Mouse (Mus musculus): ENCODE results near the gene Mcoln1. TPM values are rescaled to one million over a fixed set of nuclear protein-coding genes. Genes with fewer than 3 reads are reported as not detected.

Gene Mcoln1
- polyA plus RNA-seq, 1 experiment from 2014 or later = 91.9 TPM

GRCm38 (mm10) chr8:3481605-3482004 lies 18.7 kb upstream of the Mcoln1 start:
- H3K9ac ChIP-seq = no peak overlapping the region
- no peak for ATAC-seq (ENCODE audit: low read depth)
- H3K4me1 ChIP-seq (replicated peaks) = no peaks in the 10 kb centered on the region
- H3K9me3 ChIP-seq = no peaks in the 10 kb centered on the region
- H3K4me3 ChIP-seq = no peak overlapping the region
- H3K4me2 ChIP-seq = no peak overlapping the region
- WGBS = 62% methylated on average over 5 of the region's 5 CpGs
- no peaks in the 10 kb centered on the region for H3K36me3 ChIP-seq
- 0 out of 2 replicates have a peak, but pooled peaks cover 2% of the 10 kb centered on the region for H3K27me3 ChIP-seq
- H3K27ac ChIP-seq (replicated peaks) = no peak overlapping the region

- 88% methylated on average over 22 of the region's 22 CpGs for WGBS
- Histone ChIP-seq H3K36me3 (no peaks in the 10 kb centered on the region), H3K27ac (replicated peaks) (no peak overlapping the region), H3K9ac (no peak overlapping the region), H3K9me3 (no peaks in the 10 kb centered on the region), H3K27me3 (no peaks in the 10 kb centered on the region), H3K4me2 (no peak overlapping the region), H3K4me3 (no peak overlapping the region), H3K4me1 (replicated peaks) (no peaks in the 10 kb centered on the region)
- ATAC-seq (ENCODE audit: low read depth) = no peak
These were observed 18.0 kb upstream of the Mcoln1 start for GRCm38 (mm10) chr8:3482240-3482740.

- WGBS = 91% methylated on average over 7 of the region's 7 CpGs
- no peak for ATAC-seq (ENCODE audit: low read depth)
- H3K27me3 ChIP-seq = no peaks in the 10 kb centered on the region
These were observed 16.7 kb upstream of the Mcoln1 start for GRCm38 (mm10) chr8:3483546-3483945.

GRCm38 (mm10) chr8:3485192-3485591 lies 15.1 kb upstream of the Mcoln1 start:
- H3K9ac ChIP-seq = no peak overlapping the region
- ATAC-seq (ENCODE audit: low read depth) = no peak
- H3K27ac ChIP-seq (replicated peaks) = no peak overlapping the region
- 29% methylated on average over 5 of the region's 5 CpGs for WGBS
- H3K36me3 ChIP-seq = no peaks in the 10 kb centered on the region
- H3K4me1 ChIP-seq (replicated peaks) = no peaks in the 10 kb centered on the region
- no peak overlapping the region for H3K4me2 ChIP-seq
- H3K9me3 ChIP-seq = no peaks in the 10 kb centered on the region
- H3K27me3 ChIP-seq = no peaks in the 10 kb centered on the region
- no peak overlapping the region for H3K4me3 ChIP-seq

More at GRCm38 (mm10) chr8:3483546-3483945, 16.7 kb upstream of the Mcoln1 start:
- Histone ChIP-seq H3K4me2 (no peak overlapping the region), H3K4me1 (replicated peaks) (no peaks in the 10 kb centered on the region), H3K36me3 (no peaks in the 10 kb centered on the region), H3K9me3 (no peaks in the 10 kb centered on the region), H3K4me3 (no peak overlapping the region), H3K9ac (no peak overlapping the region), H3K27ac (replicated peaks) (no peak overlapping the region)

DNA sequence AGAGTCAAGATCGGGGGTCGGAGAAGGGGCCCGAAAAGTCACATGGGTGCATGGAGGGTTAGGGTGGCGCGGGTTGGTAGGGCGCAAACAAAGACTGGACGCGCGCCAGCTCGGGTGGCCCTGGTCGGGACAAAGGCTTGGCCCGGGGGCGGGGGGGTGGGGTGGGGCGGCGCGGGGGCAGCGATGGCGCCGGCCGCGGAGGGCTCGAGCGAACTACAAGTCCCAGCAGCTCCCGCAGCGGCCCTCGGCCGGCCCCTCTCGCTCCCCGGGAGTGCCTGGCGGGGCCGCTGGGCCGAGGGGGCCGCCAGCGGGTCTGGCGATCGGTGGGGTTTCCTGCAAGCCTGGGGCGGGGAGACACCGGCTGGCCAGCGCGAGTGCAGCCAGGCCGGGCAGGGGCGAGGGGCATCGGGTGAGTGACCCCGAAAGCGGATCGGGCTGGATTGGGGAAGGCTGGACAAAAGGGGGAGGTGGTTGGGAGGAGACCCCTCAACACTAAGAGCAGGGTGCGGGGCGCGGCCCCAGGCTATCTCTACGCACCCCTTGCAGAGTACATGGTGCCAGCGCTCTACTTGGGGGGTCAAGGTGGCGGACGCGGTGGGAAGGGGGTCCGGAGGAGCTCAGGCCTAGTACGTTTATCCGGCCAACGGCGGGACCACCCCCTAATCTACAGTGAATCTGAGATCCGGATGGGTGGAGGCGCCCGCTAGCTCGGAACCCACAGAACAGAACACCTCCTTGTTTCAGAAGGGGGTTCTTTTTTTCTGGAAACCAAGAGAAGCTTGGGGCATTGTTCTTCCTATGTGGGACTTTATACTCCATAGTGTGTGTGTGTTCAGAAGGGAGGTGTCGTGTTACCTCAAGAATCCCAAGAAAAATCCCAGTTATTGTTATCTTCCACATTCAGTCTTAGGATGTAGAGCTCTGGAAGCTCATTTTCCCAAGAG lies 7.1 kb upstream of the Mcoln1 start, which contains the start of gene Zfp358:
Gene Zfp358 (plus strand): TSS at position 238 of the 944 bp plus-strand sequence.
- H3K27me3 ChIP-seq = no peaks in the 10 kb centered on the region
- peaks cover 33% of the 10 kb centered on the region for H3K4me1 ChIP-seq (replicated peaks)
- peak within 1 kb of the TSS; percentile 91 for H3K27ac ChIP-seq (replicated peaks)
- H3K36me3 ChIP-seq = peaks cover 34% of the 10 kb centered on the region
- H3K9me3 ChIP-seq = peaks cover 7% of the 10 kb centered on the region; the same call in 1 of the 2 replicates
- peak within 1 kb of the TSS; percentile 90 for H3K4me2 ChIP-seq
- H3K9ac ChIP-seq = peak within 1 kb of the TSS; percentile 95
- WGBS = under 1% methylated on average over 51 of the region's 64 CpGs
- peak; percentile 91 for ATAC-seq (ENCODE audit: low read depth)
- peak within 1 kb of the TSS; percentile 72 for H3K4me3 ChIP-seq

GRCm38 (mm10) chr8:3493845-3494208 lies 6.4 kb upstream of the Mcoln1 start:
- ATAC-seq (ENCODE audit: low read depth) = peak; percentile 10
- WGBS = 44% methylated on average over 6 of the region's 6 CpGs
- Histone ChIP-seq H3K4me3 (peak overlapping the region; percentile 72), H3K27ac (replicated peaks) (peak overlapping the region; percentile 91), H3K9me3 (peaks cover 7% of the 10 kb centered on the region; the same call in 1 of the 2 replicates), H3K9ac (peak overlapping the region; percentile 95), H3K4me2 (peak overlapping the region; percentile 90), H3K36me3 (peaks cover 34% of the 10 kb centered on the region), H3K4me1 (replicated peaks) (peaks cover 36% of the 10 kb centered on the region), H3K27me3 (no peaks in the 10 kb centered on the region)

DNA sequence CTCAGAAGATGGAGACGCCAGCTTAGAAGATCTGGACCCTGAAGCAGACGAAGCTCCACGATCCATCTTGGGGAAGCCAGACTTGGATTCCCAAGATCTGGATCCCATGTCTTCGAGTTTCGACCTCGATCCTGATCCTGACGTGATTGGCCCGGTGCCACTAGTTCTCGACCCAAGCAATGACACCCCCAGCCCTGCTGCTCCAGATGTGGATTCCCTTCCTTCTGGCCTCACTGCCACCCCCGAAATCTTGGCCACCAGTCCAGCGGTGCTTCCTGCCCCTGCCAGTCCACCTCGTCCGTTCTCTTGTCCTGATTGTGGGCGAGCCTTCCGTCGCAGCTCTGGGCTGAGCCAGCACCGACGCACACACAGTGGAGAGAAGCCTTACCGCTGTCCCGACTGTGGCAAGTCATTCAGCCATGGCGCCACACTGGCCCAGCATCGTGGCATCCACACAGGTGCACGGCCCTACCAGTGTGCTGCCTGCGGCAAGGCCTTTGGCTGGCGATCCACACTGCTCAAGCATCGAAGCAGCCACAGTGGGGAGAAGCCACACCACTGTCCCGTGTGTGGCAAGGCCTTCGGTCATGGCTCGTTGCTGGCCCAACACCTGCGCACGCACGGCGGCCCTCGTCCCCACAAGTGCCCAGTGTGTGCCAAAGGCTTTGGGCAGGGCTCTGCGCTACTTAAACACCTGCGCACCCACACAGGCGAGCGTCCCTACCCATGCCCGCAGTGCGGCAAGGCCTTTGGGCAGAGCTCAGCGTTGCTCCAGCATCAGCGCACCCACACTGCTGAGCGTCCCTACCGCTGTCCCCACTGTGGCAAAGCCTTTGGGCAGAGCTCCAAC lies 4.5 kb upstream of the Mcoln1 start:
- no peak overlapping the region for H3K9ac ChIP-seq
- peaks cover 7% of the 10 kb centered on the region; the same call in 1 of the 2 replicates for H3K9me3 ChIP-seq
- peaks cover 34% of the 10 kb centered on the region for H3K36me3 ChIP-seq
- no peak overlapping the region for H3K27ac ChIP-seq (replicated peaks)
- H3K27me3 ChIP-seq = no peaks in the 10 kb centered on the region
- H3K4me1 ChIP-seq (replicated peaks) = peaks cover 45% of the 10 kb centered on the region
- WGBS = 97% methylated on average over 44 of the region's 44 CpGs
- ATAC-seq (ENCODE audit: low read depth) = no peak
- H3K4me3 ChIP-seq = no peak overlapping the region
- no peak overlapping the region for H3K4me2 ChIP-seq

GRCm38 (mm10) chr8:3496428-3496748 lies 3.9 kb upstream of the Mcoln1 start:
- no peak overlapping the region for H3K27ac ChIP-seq (replicated peaks)
- H3K4me1 ChIP-seq (replicated peaks) = peaks cover 51% of the 10 kb centered on the region
- H3K36me3 ChIP-seq = peaks cover 34% of the 10 kb centered on the region
- H3K4me2 ChIP-seq = no peak overlapping the region
- no peak for ATAC-seq (ENCODE audit: low read depth)
- H3K27me3 ChIP-seq = no peaks in the 10 kb centered on the region
- WGBS = 96% methylated on average over 15 of the region's 15 CpGs
- peaks cover 7% of the 10 kb centered on the region; the same call in 1 of the 2 replicates for H3K9me3 ChIP-seq
- no peak overlapping the region for H3K4me3 ChIP-seq
- H3K9ac ChIP-seq = 0 out of 2 replicates have a peak overlapping the region, but pooled peaks have one; percentile 38

GRCm38 (mm10) chr8:3498583-3498982 lies 1.7 kb upstream of the Mcoln1 start:
- Histone ChIP-seq H3K9me3 (peaks cover 7% of the 10 kb centered on the region; the same call in 1 of the 2 replicates), H3K27me3 (no peaks in the 10 kb centered on the region), H3K9ac (no peak overlapping the region), H3K4me2 (no peak overlapping the region), H3K4me1 (replicated peaks) (peaks cover 62% of the 10 kb centered on the region), H3K27ac (replicated peaks) (no peak overlapping the region), H3K4me3 (no peak overlapping the region), H3K36me3 (peaks cover 35% of the 10 kb centered on the region)
- ATAC-seq (ENCODE audit: low read depth) = no peak
- WGBS = 91% methylated on average over 3 of the region's 3 CpGs

- 6% methylated on average over 8 of the region's 8 CpGs for WGBS
- Histone ChIP-seq H3K4me2 (peak overlapping the region; percentile 89), H3K9ac (peak overlapping the region; percentile 72), H3K4me3 (peak overlapping the region; percentile 83), H3K27me3 (no peaks in the 10 kb centered on the region), H3K4me1 (replicated peaks) (peaks cover 51% of the 10 kb centered on the region), H3K36me3 (peaks cover 36% of the 10 kb centered on the region), H3K9me3 (peaks cover 7% of the 10 kb centered on the region; the same call in 1 of the 2 replicates), H3K27ac (replicated peaks) (peak overlapping the region; percentile 85)
- ATAC-seq (ENCODE audit: low read depth) = peak; percentile 30
These were observed 506 bp upstream of the Mcoln1 start for GRCm38 (mm10) chr8:3499751-3500150.

DNA sequence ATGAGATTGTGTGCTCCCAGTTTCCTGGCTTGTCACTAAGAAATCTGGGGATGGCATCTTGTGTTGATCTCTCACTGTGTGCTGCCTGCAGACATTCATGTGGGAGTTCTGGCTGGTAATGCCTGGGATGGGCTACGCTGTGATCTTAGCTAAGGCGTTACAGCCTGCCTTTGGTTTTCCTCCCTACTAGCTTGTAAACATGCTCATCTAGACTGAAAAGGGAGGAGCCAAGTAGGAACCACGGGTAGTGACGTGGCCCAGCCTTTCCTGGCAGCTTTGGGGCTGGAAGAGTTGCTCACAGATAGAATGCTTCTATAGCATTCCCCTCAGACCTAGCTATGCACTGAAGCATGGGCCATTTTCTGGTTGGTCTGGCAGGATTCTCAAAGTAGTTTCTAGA lies 2.0 kb downstream of the Mcoln1 start:
- peaks cover 30% of the 10 kb centered on the region for H3K36me3 ChIP-seq
- WGBS = 76% methylated on average over 4 of the region's 4 CpGs
- no peaks in the 10 kb centered on the region for H3K27me3 ChIP-seq
- H3K4me1 ChIP-seq (replicated peaks) = peaks cover 39% of the 10 kb centered on the region
- H3K9me3 ChIP-seq = no peaks in the 10 kb centered on the region
- peak overlapping the region; percentile 22; the same call in 1 of the 2 replicates for H3K9ac ChIP-seq
- no peak for ATAC-seq (ENCODE audit: low read depth)
- no peak overlapping the region for H3K4me2 ChIP-seq
- H3K4me3 ChIP-seq = no peak overlapping the region
- no peak overlapping the region for H3K27ac ChIP-seq (replicated peaks)
